Mouse (Mus musculus) liver (tissue): ENCODE data around the gene Ttc6.

ENCODE experiments used
- DNase-seq: peaks from one replicate; pipeline ENCODE4 v3.0.0-alpha.2; 2020; ENCODE audit warnings: mixed read lengths

The Ttc6 gene

GRCm38 (mm10) chr12:57563909-57564308 lies at the start of gene Ttc6:
TSS of gene Ttc6 (plus strand) at chr12:57564113.
- DNase-seq = no peak

- no peak for DNase-seq
These were observed 49.4 kb upstream of the Ttc6 start for GRCm38 (mm10) chr12:57514552-57514951.

GRCm38 (mm10) chr12:57515702-57516377 lies 48.1 kb upstream of the Ttc6 start:
- no peak for DNase-seq

GRCm38 (mm10) chr12:57528335-57528734 lies 35.6 kb upstream of the Ttc6 start:
- no peak for DNase-seq

- no peak for DNase-seq
These were observed 33.4 kb upstream of the Ttc6 start for GRCm38 (mm10) chr12:57530474-57530873.

GRCm38 (mm10) chr12:57534517-57534878 lies 29.4 kb upstream of the Ttc6 start:
- no peak for DNase-seq

- peak; percentile 35 for DNase-seq
These were observed 28.9 kb upstream of the Ttc6 start for GRCm38 (mm10) chr12:57534879-57535611.

GRCm38 (mm10) chr12:57536056-57536908 lies 27.6 kb upstream of the Ttc6 start:
- DNase-seq = no peak

- DNase-seq = no peak
These were observed 26.8 kb upstream of the Ttc6 start for GRCm38 (mm10) chr12:57536909-57537670.

- no peak for DNase-seq
These were observed 25.9 kb upstream of the Ttc6 start for GRCm38 (mm10) chr12:57537791-57538587.

GRCm38 (mm10) chr12:57538588-57539550 lies 25.0 kb upstream of the Ttc6 start:
- peak; percentile 29 for DNase-seq

GRCm38 (mm10) chr12:57539551-57539985 lies 24.3 kb upstream of the Ttc6 start:
- no peak for DNase-seq

GRCm38 (mm10) chr12:57541118-57541517 lies 22.8 kb upstream of the Ttc6 start:
- DNase-seq = no peak

GRCm38 (mm10) chr12:57541931-57542745 lies 21.8 kb upstream of the Ttc6 start:
- DNase-seq = peak; percentile 44

- DNase-seq = peak; percentile 18
These were observed 20.9 kb upstream of the Ttc6 start for GRCm38 (mm10) chr12:57542746-57543626.

GRCm38 (mm10) chr12:57543627-57543991 lies 20.3 kb upstream of the Ttc6 start:
- no peak for DNase-seq

GRCm38 (mm10) chr12:57544641-57545370 lies 19.1 kb upstream of the Ttc6 start:
- DNase-seq = peak; percentile 70
